Mouse (Mus musculus) thymus, adult 2 months (tissue): ENCODE measurements around the gene Aym1.

Experiments used
- CTCF ChIP-seq: fragments of 200-500 bp; IDR thresholded peaks from 2 replicates; pipeline ENCODE4 v1.5.1; 2012; ENCODE audit warnings: mild to moderate bottlenecking, control low read depth, low read length, moderate library complexity, borderline replicate concordance; ENCODE audit not compliant: control insufficient read depth, poor library complexity, insufficient read depth; ENCODE audit errors: extremely low read depth
- POLR2A ChIP-seq: fragments of 200-500 bp; IDR thresholded peaks from 2 replicates; pipeline ENCODE4 v1.6.1; 2012; ENCODE audit warnings: mild to moderate bottlenecking, low read length, control low read depth, moderate library complexity; ENCODE audit not compliant: control insufficient read depth, poor library complexity, insufficient read depth; ENCODE audit errors: extremely low read depth

DNA sequence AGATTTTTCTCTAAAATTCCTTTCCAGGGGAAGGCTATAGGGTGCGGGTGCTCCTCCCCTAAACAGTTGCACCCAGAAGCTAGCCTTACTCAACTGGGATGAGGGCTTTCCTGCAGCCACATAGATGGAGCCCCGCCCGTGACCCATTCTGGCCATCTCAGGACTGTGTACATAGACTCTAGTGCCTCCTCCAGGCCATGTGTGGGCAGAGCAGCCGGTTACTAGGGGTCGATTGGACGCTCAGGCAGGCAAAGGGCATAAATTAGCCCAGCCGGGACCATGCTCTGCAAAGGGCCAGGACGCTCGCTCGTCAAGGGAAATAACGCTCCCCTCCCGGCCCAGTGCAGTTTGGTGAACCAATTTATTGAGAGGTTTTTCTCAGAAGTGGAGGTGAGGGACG is 8.5 kb upstream of the Aym1 start:
- TF ChIP-seq CTCF (no peak), POLR2A (no peak)
